Mouse (Mus musculus) kidney, adult 8-10 months (tissue): ENCODE measurements around the gene Paqr8.

ENCODE experiments used
- DNase-seq, 2 experiments: peaks; one replicate each; pipeline ENCODE4 v3.0.0; 2022

Gene Paqr8

DNA sequence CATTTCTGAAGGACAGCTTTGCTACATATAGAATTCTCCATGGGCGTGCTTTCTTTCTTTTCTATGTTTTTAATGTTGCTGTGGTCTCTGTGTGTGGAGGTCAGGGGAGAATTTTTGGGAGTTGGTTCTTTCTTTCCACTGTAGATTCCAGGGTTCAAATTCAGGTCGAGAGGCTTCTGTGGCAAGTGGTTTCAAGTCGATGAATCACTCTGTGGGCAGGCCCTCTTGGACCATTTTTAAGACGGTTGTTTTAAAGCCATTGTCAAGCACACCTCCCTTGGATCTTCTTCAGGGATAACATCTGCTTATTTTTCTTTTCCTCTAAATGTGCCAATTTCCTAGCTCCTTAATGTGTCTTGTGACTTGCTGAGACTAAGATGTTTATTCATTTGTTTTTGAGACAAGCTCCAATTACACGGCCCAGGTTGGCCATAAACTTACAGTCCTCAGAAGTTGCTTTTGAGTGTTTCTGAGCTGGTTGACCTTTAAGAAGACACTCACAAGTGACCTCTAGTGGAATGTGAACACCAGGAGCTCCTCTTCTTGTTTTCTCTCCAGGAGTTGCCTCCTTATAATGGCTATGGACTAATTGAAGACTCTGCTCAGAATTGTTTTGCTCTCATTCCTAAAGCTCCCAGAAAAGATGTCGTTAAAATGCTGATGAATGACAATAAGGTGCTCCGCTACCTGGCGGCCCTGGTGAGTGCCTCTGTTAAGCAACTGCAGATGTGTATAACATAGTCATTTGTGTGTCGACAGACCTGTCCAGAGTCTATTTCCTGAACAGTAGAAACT, 84.1 kb downstream of the Paqr8 start:
- no peak for DNase-seq

DNA sequence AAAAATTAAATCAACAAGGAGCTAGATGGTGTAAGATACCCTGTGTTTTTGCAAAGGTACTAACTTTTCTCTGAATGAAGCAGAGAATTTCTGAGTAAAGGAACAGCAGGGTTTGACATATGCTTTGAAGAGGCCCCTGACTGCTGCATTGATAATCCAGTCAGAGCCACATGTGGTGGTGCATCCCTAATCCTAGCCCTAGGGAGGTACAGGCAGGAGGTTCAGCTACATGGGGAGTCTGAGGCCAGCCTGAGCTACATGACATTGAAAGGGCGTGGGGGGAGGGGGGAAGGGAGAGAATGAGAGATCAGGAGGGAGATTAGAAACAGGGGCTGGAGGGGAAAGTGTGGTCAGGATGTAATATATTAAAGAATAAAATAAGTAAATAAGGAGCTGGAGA, 90.1 kb downstream of the Paqr8 start:
- no peak for DNase-seq

DNA sequence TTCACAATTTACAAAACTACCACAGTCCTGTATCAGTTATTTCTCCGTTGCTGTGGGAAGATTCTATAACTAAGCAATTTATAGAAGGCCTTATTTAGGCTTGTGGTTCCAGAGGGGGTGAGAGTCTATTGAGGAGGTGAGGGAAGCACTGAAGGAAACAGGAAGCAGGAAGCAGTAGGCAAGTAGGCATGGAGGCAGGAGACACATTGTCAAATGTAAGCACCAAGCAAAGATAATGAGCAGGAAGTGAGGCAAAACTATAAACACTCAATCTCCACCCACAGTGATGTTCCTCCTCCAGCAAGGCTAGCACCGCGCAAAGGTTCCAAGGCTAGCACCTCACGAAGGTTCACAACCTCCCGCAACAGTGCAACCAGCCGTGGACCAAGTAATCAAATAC, 91.4 kb downstream of the Paqr8 start:
- DNase-seq = no peak

DNA sequence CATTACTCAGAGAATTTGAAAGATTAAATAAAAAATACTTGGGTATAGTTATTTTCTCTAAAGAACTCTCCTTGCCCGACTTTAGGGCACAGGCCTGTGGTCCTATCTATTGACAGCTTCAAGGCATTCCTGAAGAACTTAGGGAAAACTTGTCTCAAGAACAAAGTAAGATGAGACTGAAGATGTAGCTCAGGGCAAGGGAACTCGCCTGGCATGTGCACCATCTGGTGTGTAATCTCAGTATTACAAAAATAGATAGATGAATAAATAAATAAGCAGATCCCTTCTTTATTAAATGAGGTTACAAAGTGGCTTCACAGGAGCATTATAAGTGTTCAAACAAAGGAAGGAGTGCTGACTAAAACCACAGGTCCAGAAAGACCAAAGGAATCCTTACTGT, 93.7 kb downstream of the Paqr8 start:
- no peak for DNase-seq

DNA sequence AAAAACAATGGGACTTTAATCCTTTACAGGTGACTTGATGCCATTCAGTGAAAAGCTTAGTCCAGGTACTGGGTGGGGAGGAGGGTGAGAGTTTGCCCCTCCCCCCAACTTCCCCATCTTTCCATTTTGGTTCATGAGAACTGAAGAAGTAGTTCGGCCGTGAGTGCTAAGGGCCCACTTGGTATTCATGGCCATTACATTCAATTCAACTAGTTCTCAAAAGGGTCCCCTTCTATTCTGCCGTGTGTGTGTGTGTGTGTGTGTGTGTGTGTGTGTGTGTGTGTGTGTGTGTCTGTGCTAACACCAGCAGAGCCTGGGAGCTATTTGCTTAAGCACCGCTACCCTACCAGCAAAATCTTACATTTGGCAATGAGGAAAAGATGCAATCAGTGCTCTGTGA, 94.2 kb downstream of the Paqr8 start:
- no peak for DNase-seq

DNA sequence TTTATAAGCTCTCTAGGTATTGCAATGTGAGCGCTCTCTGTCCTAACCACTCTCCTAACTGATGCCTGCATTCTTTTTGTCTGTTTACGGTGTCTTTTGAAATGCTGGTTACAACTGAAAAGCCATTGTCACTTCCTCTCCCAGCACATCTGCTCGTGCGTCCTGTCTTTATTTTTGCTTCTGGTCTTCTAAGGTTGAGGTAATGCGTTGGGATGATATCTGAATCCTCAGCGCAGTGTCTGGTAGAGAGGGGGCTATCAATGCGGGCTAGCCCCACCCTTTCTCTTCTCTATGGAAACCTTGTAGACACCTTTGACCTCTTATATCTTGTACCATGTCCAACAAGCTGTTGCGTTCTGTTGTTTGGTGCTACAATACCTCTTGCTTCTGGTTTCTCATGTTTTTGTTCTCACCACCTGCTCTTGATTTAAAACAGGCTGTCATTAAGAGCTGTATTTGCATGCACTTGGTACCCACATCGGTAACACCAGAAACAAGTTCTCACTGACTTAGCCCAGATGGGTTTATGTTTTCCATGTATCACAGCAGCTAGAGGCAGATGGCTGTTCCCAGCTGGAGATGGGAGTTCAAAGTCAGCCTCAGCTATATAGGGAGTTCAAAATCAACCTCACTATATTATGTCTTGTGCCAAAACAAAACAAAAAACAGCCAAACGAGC, 96.1 kb downstream of the Paqr8 start:
- DNase-seq = no peak
